Mouse (Mus musculus) heart, postnatal 0 days (tissue): ENCODE results near the gene Serpinf2. TPM values are rescaled to one million over a fixed set of nuclear protein-coding genes. Genes with fewer than 3 reads are reported as not detected.
A peak's percentile ranks its signal among the peaks of the same experiment; 100 is the strongest.
"Not testable (repeated sequence)": the region's sequence is repeated elsewhere in the genome, so short reads cannot be mapped to it uniquely, and the experiment has no call there.

Source experiments
- ATAC-seq: fragments of 200-750 bp; cut with Nextera tagmentation; 2 replicates; pipeline ENCODE4 v1.8.0; 2017; ENCODE audit warnings: low read depth, moderate number of reproducible peaks, moderate library complexity; ENCODE audit not compliant: insufficient read depth
- DNase-seq: peaks from one replicate; pipeline ENCODE4 v3.0.0-alpha.2; 2016; ENCODE audit warnings: low spot score
- H3K27ac ChIP-seq: fragments of 300-500 bp; sonication (generic); 2 replicates; pipeline ENCODE4 v1.5.1; 2014; ENCODE audit warnings: low read depth, mild to moderate bottlenecking
- H3K27me3 ChIP-seq: fragments of 300-500 bp; sonication (generic); 2 replicates; pipeline ENCODE4 v1.6.1; 2014; ENCODE audit warnings: low read length, mixed read lengths; ENCODE audit not compliant: control insufficient read depth, insufficient read depth
- H3K36me3 ChIP-seq: fragments of 300-500 bp; sonication (generic); replicated peaks from 2 replicates; pipeline ENCODE4 v1.6.1; 2014; ENCODE audit warnings: low read length, mixed read lengths; ENCODE audit not compliant: control insufficient read depth, insufficient read depth
- H3K4me1 ChIP-seq: fragments of 300-500 bp; sonication (generic); 2 replicates; pipeline ENCODE4 v1.6.1; 2014; ENCODE audit warnings: antibody characterized with exemption; ENCODE audit not compliant: control insufficient read depth, insufficient read depth
- H3K4me2 ChIP-seq: fragments of 300-500 bp; sonication (generic); 2 replicates; pipeline ENCODE4 v1.6.1; 2014; ENCODE audit warnings: low read depth, mild to moderate bottlenecking, low read length, moderate library complexity
- H3K4me3 ChIP-seq: fragments of 300-500 bp; sonication (generic); 2 replicates; pipeline ENCODE4 v1.5.1; 2014; ENCODE audit warnings: low read depth, low read length
- H3K9ac ChIP-seq: fragments of 300-500 bp; sonication (generic); replicated peaks from 2 replicates; pipeline ENCODE4 v1.6.1; 2014; ENCODE audit warnings: low read depth, low read length, mixed read lengths
- H3K9me3 ChIP-seq: fragments of 300-500 bp; sonication (generic); replicated peaks from 2 replicates; pipeline ENCODE4 v1.6.1; 2016; ENCODE audit warnings: low read length; ENCODE audit not compliant: control insufficient read depth
- CTCF ChIP-seq: IDR thresholded peaks from 2 replicates; pipeline ENCODE4 v1.5.1; 2016; ENCODE audit warnings: antibody characterized with exemption, control low read depth, low read depth
- EP300 ChIP-seq: IDR thresholded peaks from 2 replicates; pipeline ENCODE4 v1.6.1; 2016; ENCODE audit warnings: antibody characterized with exemption, low read depth
- WGBS: fragments of 180-500 bp; shearing (Covaris S2); extraction: QIAGEN DNeasy Blood & Tissue Kit; methylation state at CpG from one replicate; pipeline ENCODE4 v1.1.7; 2014; 5-methylcytosine and 5-hydroxymethylcytosine counted together
- microRNA counts: library from miRNA; unstranded; fragments of <30 nt; microRNA quantifications from one replicate; lab custom pipeline; 2015
- microRNA-seq: library from miRNA; unstranded; fragments of <30 nt; microRNA quantifications from one replicate; pipeline ENCODE4, GENCODE M21; 2016
- polyA plus RNA-seq: library from polyadenylated mRNA; unstranded; fragments of >200 nt; fragmentation: Nextera tagmentation; extraction: Ambion mirVana; gene quantifications from 2 replicates; pipeline ENCODE4 v1.2.1, GENCODE M21; 2015
- total RNA-seq: library from RNA; depleted of rRNA; stranded (reverse); fragments of >200 nt; gene quantifications from 2 replicates; pipeline ENCODE4 v1.2.3, GENCODE M21; 2014; ENCODE audit warnings: low replicate concordance; rRNA removed

Serpinf2 gene
- total and polyA plus RNA-seq, 2 experiments from 2014 or later = 1.2 TPM; not detected in 1

DNA sequence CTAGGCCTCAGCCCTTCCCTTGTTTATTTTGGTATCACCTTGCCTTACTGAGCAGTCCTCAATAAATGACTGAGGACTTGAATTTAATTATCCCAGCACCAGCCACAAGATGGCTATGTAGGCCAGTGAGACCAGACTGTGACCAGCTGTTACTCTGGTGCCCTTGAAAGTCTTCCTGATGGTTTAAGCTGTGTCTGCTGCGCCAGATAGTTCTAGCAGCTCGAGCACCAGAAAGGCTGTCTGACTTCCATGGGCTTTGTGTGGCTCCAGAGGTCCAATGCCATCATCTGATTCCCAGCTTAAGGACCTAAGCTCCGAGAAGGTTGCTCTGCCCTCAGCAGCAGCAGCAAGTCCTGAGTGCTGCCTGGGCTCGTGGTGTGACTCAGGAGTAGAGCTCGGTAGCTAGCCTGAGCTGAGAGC lies 37.1 kb downstream of the Serpinf2 start:
- Histone ChIP-seq H3K4me2 (no peak overlapping the region), H3K36me3 (peaks cover 19% of the 10 kb centered on the region), H3K4me1 (peaks cover 17% of the 10 kb centered on the region; the same call in 1 of the 2 replicates), H3K27me3 (no peaks in the 10 kb centered on the region), H3K4me3 (no peak overlapping the region), H3K9me3 (no peaks in the 10 kb centered on the region), H3K27ac (peak overlapping the region; percentile 82), H3K9ac (no peak overlapping the region)
- peak; percentile 87 for DNase-seq
- peak; percentile 89 for ATAC-seq
- 33% methylated on average over 5 of the region's 5 CpGs for WGBS
- TF ChIP-seq CTCF (peak; percentile 82), EP300 (no peak)

DNA sequence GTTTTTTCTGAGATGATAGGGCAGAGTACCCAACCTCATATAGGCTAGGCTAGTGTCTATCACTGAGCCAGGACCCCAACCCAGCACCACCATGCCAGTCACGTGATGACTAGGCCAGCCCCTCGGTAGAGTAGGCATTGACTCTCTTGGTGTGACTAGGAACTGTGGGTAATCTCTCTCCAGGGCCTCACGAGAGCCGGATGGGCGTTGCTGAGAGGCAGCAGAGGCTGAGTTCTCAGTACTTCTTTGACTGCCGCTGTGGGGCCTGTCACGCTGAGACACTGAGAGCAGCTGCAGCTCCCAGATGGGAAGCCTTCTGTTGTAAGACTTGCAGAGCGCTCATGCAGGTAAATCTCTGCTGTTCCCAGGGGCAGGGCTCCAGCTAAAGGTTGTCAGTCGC lies 39.3 kb downstream of the Serpinf2 start:
- peaks cover 19% of the 10 kb centered on the region for H3K36me3 ChIP-seq
- H3K27me3 ChIP-seq = no peaks in the 10 kb centered on the region
- WGBS = 66% methylated on average over 9 of the region's 9 CpGs
- H3K4me1 ChIP-seq = peaks cover 19% of the 10 kb centered on the region; the same call in 1 of the 2 replicates
- H3K27ac ChIP-seq = no peak overlapping the region
- no peak overlapping the region for H3K9ac ChIP-seq
- TF ChIP-seq CTCF = no peak
- no peak for TF ChIP-seq EP300
- H3K4me3 ChIP-seq = no peak overlapping the region
- no peak for ATAC-seq
- no peak overlapping the region for H3K4me2 ChIP-seq
- no peaks in the 10 kb centered on the region for H3K9me3 ChIP-seq
- no peak for DNase-seq

DNA sequence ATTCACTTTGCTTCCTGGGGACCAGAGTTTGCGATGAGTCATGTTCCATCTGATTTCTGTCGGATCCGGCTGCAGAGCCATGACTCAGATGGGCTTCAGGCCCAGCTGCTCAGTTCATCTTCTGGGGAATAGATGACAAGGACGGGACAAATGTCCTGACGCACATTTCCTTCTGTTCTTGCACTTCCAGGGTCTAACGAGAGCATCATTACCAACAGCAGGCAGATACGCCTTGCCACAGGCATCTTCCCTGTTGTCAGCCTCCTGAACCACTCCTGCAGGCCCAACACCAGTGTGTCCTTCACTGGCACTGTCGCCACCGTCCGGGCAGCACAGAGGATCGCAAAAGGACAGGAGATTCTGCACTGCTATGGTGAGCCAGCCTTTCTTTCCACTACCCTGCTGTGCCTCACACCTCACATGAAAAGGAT lies 40.0 kb downstream of the Serpinf2 start:
- H3K4me1 ChIP-seq = peaks cover 19% of the 10 kb centered on the region; the same call in 1 of the 2 replicates
- ATAC-seq = no peak
- no peak overlapping the region for H3K4me2 ChIP-seq
- no peaks in the 10 kb centered on the region for H3K27me3 ChIP-seq
- peaks cover 14% of the 10 kb centered on the region for H3K36me3 ChIP-seq
- no peak overlapping the region for H3K9ac ChIP-seq
- TF ChIP-seq CTCF = no peak
- TF ChIP-seq EP300 = no peak
- DNase-seq = no peak
- H3K4me3 ChIP-seq = no peak overlapping the region
- WGBS = 74% methylated on average over 11 of the region's 11 CpGs
- H3K27ac ChIP-seq = no peak overlapping the region
- H3K9me3 ChIP-seq = no peaks in the 10 kb centered on the region

DNA sequence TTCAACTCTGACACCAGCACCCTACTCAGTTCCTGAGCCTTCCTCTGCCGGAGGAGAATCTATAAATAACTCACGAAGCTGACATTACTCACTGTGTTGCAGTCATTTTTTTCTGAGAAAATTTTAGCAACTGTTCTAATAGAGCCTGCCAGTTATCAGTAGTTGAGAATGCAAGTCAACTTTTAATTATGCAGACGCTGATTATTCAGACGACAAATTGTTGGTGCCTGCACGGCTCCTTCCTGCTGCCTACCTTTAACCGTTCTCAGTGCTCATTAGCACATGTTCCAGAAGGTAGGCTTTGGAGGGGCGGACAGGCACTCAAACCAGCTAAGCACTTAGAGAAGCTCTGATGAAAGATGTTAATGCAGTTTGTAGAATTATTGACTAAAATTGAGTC lies 41.9 kb downstream of the Serpinf2 start:
- Histone ChIP-seq H3K9ac (no peak overlapping the region), H3K4me1 (peaks cover 5% of the 10 kb centered on the region; the same call in 1 of the 2 replicates), H3K27me3 (no peaks in the 10 kb centered on the region), H3K27ac (no peak overlapping the region), H3K4me3 (no peak overlapping the region), H3K36me3 (peaks cover 12% of the 10 kb centered on the region), H3K9me3 (no peaks in the 10 kb centered on the region), H3K4me2 (peak overlapping the region; percentile 26; the same call in 1 of the 2 replicates)
- ATAC-seq = no peak
- 22% methylated on average over 7 of the region's 7 CpGs for WGBS
- no peak for TF ChIP-seq EP300
- no peak for TF ChIP-seq CTCF
- no peak for DNase-seq

DNA sequence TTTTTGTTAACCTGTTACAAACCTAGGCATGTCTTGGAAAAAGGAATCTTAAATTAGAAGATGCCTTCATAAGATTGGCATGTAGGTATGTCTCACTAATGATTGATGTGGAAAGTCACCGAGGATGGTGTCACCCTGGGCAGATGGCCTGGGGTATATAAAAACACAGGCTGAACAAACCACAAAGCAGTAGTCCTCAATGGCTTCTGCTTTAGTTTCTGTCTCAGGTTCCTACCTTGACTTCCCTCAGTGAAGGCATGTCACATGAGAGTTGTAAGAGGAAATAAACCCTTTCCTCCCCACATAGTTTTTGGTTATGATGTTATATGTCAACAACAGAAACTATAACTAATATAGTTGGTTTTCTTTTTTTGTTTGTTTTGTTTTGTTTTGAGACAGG lies 43.8 kb downstream of the Serpinf2 start:
- 44% methylated on average over 1 of the region's 1 CpGs for WGBS

DNA sequence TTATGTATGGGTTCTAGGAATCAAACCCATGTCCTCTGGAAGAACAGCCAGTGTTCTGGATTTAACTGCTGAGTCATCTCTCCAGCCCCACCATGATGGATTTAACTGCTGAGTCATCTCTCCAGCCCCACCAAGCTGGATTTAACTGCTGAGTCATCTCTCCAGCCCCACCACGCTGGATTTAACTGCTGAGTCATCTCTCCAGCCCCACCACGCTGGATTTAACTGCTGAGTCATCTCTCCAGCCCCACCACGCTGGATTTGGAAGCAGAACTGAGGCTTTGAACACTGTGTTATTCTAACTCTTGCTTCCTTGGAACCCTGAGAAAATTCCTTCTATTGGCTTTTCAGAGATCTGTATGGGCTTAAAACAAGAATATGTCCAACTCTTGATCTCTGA lies 55.9 kb downstream of the Serpinf2 start:
- not testable (repeated sequence) for H3K27ac ChIP-seq, ATAC-seq, H3K9ac ChIP-seq, H3K4me2 ChIP-seq, H3K4me1 ChIP-seq, H3K9me3 ChIP-seq, H3K36me3 ChIP-seq, H3K27me3 ChIP-seq, DNase-seq, H3K4me3 ChIP-seq
- 39% methylated on average over 3 of the region's 3 CpGs for WGBS

More for the DNA sequence above, 43.8 kb downstream of the Serpinf2 start:
- H3K36me3 ChIP-seq = peaks cover 7% of the 10 kb centered on the region; the same call in 1 of the 2 replicates
- DNase-seq = no peak
- H3K27ac ChIP-seq = no peak overlapping the region
- H3K4me3 ChIP-seq = no peak overlapping the region
- no peaks in the 10 kb centered on the region for H3K27me3 ChIP-seq
- no peak for TF ChIP-seq CTCF
- TF ChIP-seq EP300 = no peak
- H3K4me2 ChIP-seq = no peak overlapping the region
- H3K9me3 ChIP-seq = no peaks in the 10 kb centered on the region
- H3K4me1 ChIP-seq = peaks cover 5% of the 10 kb centered on the region; the same call in 1 of the 2 replicates
- no peak overlapping the region for H3K9ac ChIP-seq
- ATAC-seq = no peak

MicroRNA genes within 50 kb of the gene (microRNA counts, 519-probe panel; counts per million panel counts)
- microRNA mmu-miR-22 (lab: Ali Mortazavi, UCI) = 8,748 counts per million, percentile 95 among the panel's probes with 10 or more counts

Small RNAs within 50 kb of the gene (microRNA-seq; reads per million reads assigned to microRNA genes)
- 29,849 reads per million, percentile 98 among the genes with 10 or more reads in this experiment for gene Mir22

Other genes starting within 250 kb of the Serpinf2 start
- gene Dph1, start 248.3 kb downstream of the Serpinf2 start, total RNA-seq = 34.4 and 72.1 TPM in 2 replicates
- gene Dph1, start 248.3 kb downstream of the Serpinf2 start, polyA plus RNA-seq = 19.3 and 20.2 TPM in 2 replicates
- gene Rtn4rl1, start 245.8 kb downstream of the Serpinf2 start, total RNA-seq = 6.0 and 19.7 TPM in 2 replicates
- 12.2 and 12.8 TPM in 2 replicates for gene Rtn4rl1, start 245.8 kb downstream of the Serpinf2 start, polyA plus RNA-seq
- gene Rpa1, start 91.3 kb downstream of the Serpinf2 start, total RNA-seq = 115 and 118 TPM in 2 replicates
- gene Rpa1, start 91.3 kb downstream of the Serpinf2 start, polyA plus RNA-seq = 62.9 and 66.9 TPM in 2 replicates
- gene Smyd4, start 91.2 kb downstream of the Serpinf2 start, total RNA-seq = 13.1 and 19.7 TPM in 2 replicates
- 13.2 and 14.8 TPM in 2 replicates for gene Smyd4, start 91.2 kb downstream of the Serpinf2 start, polyA plus RNA-seq
- 27.3 and 112 TPM in 2 replicates for gene Serpinf1, start 16.9 kb downstream of the Serpinf2 start, total RNA-seq
- 20.4 and 24.4 TPM in 2 replicates for gene Serpinf1, start 16.9 kb downstream of the Serpinf2 start, polyA plus RNA-seq
- gene Wdr81, start 15.1 kb upstream of the Serpinf2 start, total RNA-seq = 11.8 and 12.0 TPM in 2 replicates
- gene Wdr81, start 15.1 kb upstream of the Serpinf2 start, polyA plus RNA-seq = 2.0 and 2.2 TPM in 2 replicates
- gene Tlcd2, start 22.1 kb upstream of the Serpinf2 start, total RNA-seq = 9.2 and 25.3 TPM in 2 replicates
- gene Tlcd2, start 22.1 kb upstream of the Serpinf2 start, polyA plus RNA-seq = 14.2 and 16.9 TPM in 2 replicates
- gene Prpf8, start 47.2 kb upstream of the Serpinf2 start, total RNA-seq = 73.8 and 79.8 TPM in 2 replicates
- gene Prpf8, start 47.2 kb upstream of the Serpinf2 start, polyA plus RNA-seq = 15.2 and 17.0 TPM in 2 replicates
- 41.5 and 50.8 TPM in 2 replicates for gene Rilp, start 70.5 kb upstream of the Serpinf2 start, total RNA-seq
- 27.1 and 30.2 TPM in 2 replicates for gene Rilp, start 70.5 kb upstream of the Serpinf2 start, polyA plus RNA-seq
- 20.2 and 21.6 TPM in 2 replicates for gene Scarf1, start 73.9 kb upstream of the Serpinf2 start, total RNA-seq
- 9.6 and 10.0 TPM in 2 replicates for gene Scarf1, start 73.9 kb upstream of the Serpinf2 start, polyA plus RNA-seq
- gene Slc43a2, start 92.1 kb upstream of the Serpinf2 start, total RNA-seq = 3.6 and 6.0 TPM in 2 replicates
- 4.5 and 4.8 TPM in 2 replicates for gene Slc43a2, start 92.1 kb upstream of the Serpinf2 start, polyA plus RNA-seq
- 58.4 and 59.6 TPM in 2 replicates for gene Pitpna, start 148.5 kb upstream of the Serpinf2 start, total RNA-seq
- 74.0 and 76.8 TPM in 2 replicates for gene Pitpna, start 148.5 kb upstream of the Serpinf2 start, polyA plus RNA-seq
- gene Inpp5k, start 191.4 kb upstream of the Serpinf2 start, total RNA-seq = 55.9 and 64.6 TPM in 2 replicates
- 28.7 and 29.2 TPM in 2 replicates for gene Inpp5k, start 191.4 kb upstream of the Serpinf2 start, polyA plus RNA-seq
- gene Myo1c, start 210.9 kb upstream of the Serpinf2 start, total RNA-seq = 127 and 143 TPM in 2 replicates
- gene Myo1c, start 210.9 kb upstream of the Serpinf2 start, polyA plus RNA-seq = 40.4 and 45.2 TPM in 2 replicates
- gene Crk, start 239.7 kb upstream of the Serpinf2 start, total RNA-seq = 57.0 and 74.0 TPM in 2 replicates
- gene Crk, start 239.7 kb upstream of the Serpinf2 start, polyA plus RNA-seq = 70.8 and 88.4 TPM in 2 replicates